In genomic region chr12:26877284-26877683, GRCm38 (mm10) we compare ENCODE assay signal across 15 mouse cellular contexts.
DNase-seq lines count a peak whose midpoint lies in the region; ATAC-seq and TF ChIP-seq lines count a peak whose summit lies in the region.
"Had no signal": no experiment of that assay in that cellular context is flagged by ENCODE, and none has a peak within 500 bp of the region (broad histone marks: within the 10 kb centered on the region; RNA-seq: fewer than 3 reads in every experiment).

No protein-coding gene starts in this region.

- no peak overlapping the region for H3K9ac ChIP-seq in midbrain, postnatal 0 days (replicated peaks; ENCODE audit: low read length, poor library complexity, severe bottlenecking)
- peak overlapping the region; percentile 40 for H3K9ac ChIP-seq in forebrain, embryonic 14.5 days (ENCODE audit: low read length)
- H3K9ac ChIP-seq in hindbrain, embryonic 16.5 days (ENCODE audit: low read depth, low read length) = 0 out of 2 replicates have a peak overlapping the region, but pooled peaks have one; percentile 6
- H3K9ac ChIP-seq in neural tube, embryonic 14.5 days (replicated peaks; ENCODE audit: low read depth, low read length) = no peak overlapping the region
- H3K9ac ChIP-seq: liver, embryonic 13.5 days had no signal

- no peaks in the 10 kb centered on the region for H3K27me3 ChIP-seq in midbrain, embryonic 10.5 days (ENCODE audit: low read depth, poor library complexity, severe bottlenecking)
- no peaks in the 10 kb centered on the region for H3K27me3 ChIP-seq in midbrain, postnatal 0 days (ENCODE audit: insufficient read depth, low read length)
- H3K27me3 ChIP-seq in forebrain, embryonic 14.5 days (replicated peaks; ENCODE audit: control insufficient read depth, insufficient read depth, low read length) = no peaks in the 10 kb centered on the region
- H3K27me3 ChIP-seq in hindbrain, embryonic 16.5 days (replicated peaks; ENCODE audit: control insufficient read depth, insufficient read depth, low read length) = no peaks in the 10 kb centered on the region
- no peaks in the 10 kb centered on the region for H3K27me3 ChIP-seq in neural tube, embryonic 14.5 days (ENCODE audit: control insufficient read depth, insufficient read depth, low read length)
- H3K27me3 ChIP-seq: liver, embryonic 13.5 days had no signal

- no peak overlapping the region for H3K4me2 ChIP-seq in midbrain, postnatal 0 days (ENCODE audit: low read depth, low read length, poor library complexity, severe bottlenecking)
- no peak overlapping the region; the same call in 1 of the 2 replicates for H3K4me2 ChIP-seq in forebrain, embryonic 14.5 days (ENCODE audit: low read length)
- no peak overlapping the region for H3K4me2 ChIP-seq in hindbrain, embryonic 16.5 days (ENCODE audit: low read length)
- no peak overlapping the region for H3K4me2 ChIP-seq in neural tube, embryonic 14.5 days (ENCODE audit: low read depth, low read length)
- H3K4me2 ChIP-seq: liver, embryonic 13.5 days had no signal

- H3K9me3 ChIP-seq in midbrain, embryonic 10.5 days (replicated peaks) = no peaks in the 10 kb centered on the region
- H3K9me3 ChIP-seq in midbrain, postnatal 0 days (ENCODE audit: low read length) = no peaks in the 10 kb centered on the region
- H3K9me3 ChIP-seq in forebrain, embryonic 14.5 days (replicated peaks; ENCODE audit: control insufficient read depth, low read length) = no peaks in the 10 kb centered on the region
- no peaks in the 10 kb centered on the region for H3K9me3 ChIP-seq in hindbrain, embryonic 16.5 days (ENCODE audit: control insufficient read depth, low read length)
- no peaks in the 10 kb centered on the region for H3K9me3 ChIP-seq in neural tube, embryonic 14.5 days (ENCODE audit: control insufficient read depth, low read length)
- H3K9me3 ChIP-seq: liver, embryonic 13.5 days had no signal

- no peak for ATAC-seq in midbrain, postnatal 0 days (ENCODE audit: low FRiP score)
- peak; percentile 37 for ATAC-seq in forebrain, embryonic 14.5 days
- no peak for ATAC-seq in hindbrain, embryonic 16.5 days
- no peak for ATAC-seq in neural tube, embryonic 14.5 days (ENCODE audit: low read depth)
- no peak for ATAC-seq in cerebellum, adult (ENCODE audit: insufficient number of reproducible peaks, low FRiP score, low TSS enrichment)

- 82% methylated on average over 3 of the region's 3 CpGs for WGBS in midbrain, embryonic 10.5 days
- 61% methylated on average over 3 of the region's 3 CpGs for WGBS in midbrain, postnatal 0 days
- WGBS in forebrain, embryonic 14.5 days = 16% methylated on average over 3 of the region's 3 CpGs
- WGBS in hindbrain, embryonic 16.5 days = 53% methylated on average over 3 of the region's 3 CpGs
- WGBS in neural tube, embryonic 14.5 days = 43% methylated on average over 3 of the region's 3 CpGs

- H3K4me1 ChIP-seq in midbrain, embryonic 10.5 days = peaks cover 21% of the 10 kb centered on the region
- 0 out of 2 replicates have a peak, but pooled peaks cover 5% of the 10 kb centered on the region for H3K4me1 ChIP-seq in midbrain, postnatal 0 days (ENCODE audit: insufficient read depth, low read length)
- H3K4me1 ChIP-seq in forebrain, embryonic 14.5 days (ENCODE audit: control insufficient read depth, insufficient read depth, low read length) = peaks cover 20% of the 10 kb centered on the region
- H3K4me1 ChIP-seq in hindbrain, embryonic 16.5 days (ENCODE audit: control insufficient read depth, insufficient read depth, low read depth, low read length) = peaks cover 5% of the 10 kb centered on the region
- H3K4me1 ChIP-seq in neural tube, embryonic 14.5 days (ENCODE audit: control insufficient read depth, insufficient read depth, low read length) = peaks cover 10% of the 10 kb centered on the region
- H3K4me1 ChIP-seq: liver, embryonic 13.5 days had no signal

- H3K27ac ChIP-seq in midbrain, embryonic 10.5 days (replicated peaks) = 0 out of 2 replicates have a peak overlapping the region, but pooled peaks have one; percentile 47
- H3K27ac ChIP-seq in midbrain, postnatal 0 days (ENCODE audit: low read depth, low read length) = no peak overlapping the region
- peak overlapping the region; percentile 95 for H3K27ac ChIP-seq in forebrain, embryonic 14.5 days (ENCODE audit: low read depth, low read length)
- H3K27ac ChIP-seq in hindbrain, embryonic 16.5 days (ENCODE audit: low read depth, low read length) = peak overlapping the region; percentile 55; the same call in 1 of the 2 replicates
- peak overlapping the region; percentile 49; the same call in 1 of the 2 replicates for H3K27ac ChIP-seq in neural tube, embryonic 14.5 days (ENCODE audit: low read depth, low read length)
- H3K27ac ChIP-seq: liver, embryonic 13.5 days had no signal

- TF ChIP-seq CTCF in midbrain, postnatal 0 days (IDR thresholded peaks at IDR 0.05) = no peak

- no peak for DNase-seq in midbrain, embryonic 10.5 days (ENCODE audit: low spot score)
- DNase-seq in midbrain, postnatal 0 days (ENCODE audit: low spot score) = no peak
- DNase-seq in forebrain, embryonic 14.5 days (ENCODE audit: low spot score) = no peak
- no peak for DNase-seq in cerebellum, adult 8-10 months
- DNase-seq: adrenal gland, postnatal 36 days; cerebellum, adult 9-11 months; gastrocnemius, postnatal 10 days; heart, adult 18-20 months; kidney, adult 18-20 months; liver, embryonic 13.5 days; right cerebral cortex, postnatal 25 days had no signal

- H3K36me3 ChIP-seq in midbrain, embryonic 10.5 days = no peaks in the 10 kb centered on the region
- no peaks in the 10 kb centered on the region for H3K36me3 ChIP-seq in midbrain, postnatal 0 days (ENCODE audit: insufficient read depth, low read length)
- no peaks in the 10 kb centered on the region for H3K36me3 ChIP-seq in forebrain, embryonic 14.5 days (ENCODE audit: control insufficient read depth, insufficient read depth, low read length)
- H3K36me3 ChIP-seq in hindbrain, embryonic 16.5 days (ENCODE audit: control insufficient read depth, insufficient read depth, low read length) = no peaks in the 10 kb centered on the region
- H3K36me3 ChIP-seq in neural tube, embryonic 14.5 days (ENCODE audit: control insufficient read depth, insufficient read depth, low read length) = no peaks in the 10 kb centered on the region
- H3K36me3 ChIP-seq: liver, embryonic 13.5 days had no signal

- no peak overlapping the region for H3K4me3 ChIP-seq in midbrain, embryonic 10.5 days
- no peak overlapping the region for H3K4me3 ChIP-seq in midbrain, postnatal 0 days (ENCODE audit: low read depth, low read length)
- no peak overlapping the region for H3K4me3 ChIP-seq in forebrain, embryonic 14.5 days (ENCODE audit: low read depth, low read length)
- H3K4me3 ChIP-seq in hindbrain, embryonic 16.5 days (ENCODE audit: low read length) = no peak overlapping the region
- no peak overlapping the region for H3K4me3 ChIP-seq in neural tube, embryonic 14.5 days (ENCODE audit: low read depth, low read length)
- H3K4me3 ChIP-seq: liver, embryonic 13.5 days; myocyte had no signal

Comparison
In these comparisons a context has a peak if more than half of its experiments do, and no peak if none do; other contexts are left out.
1. H3K9ac ChIP-seq: peak in forebrain, embryonic 14.5 days (single experiment) and hindbrain, embryonic 16.5 days (single experiment); none in midbrain, postnatal 0 days (single experiment) and neural tube, embryonic 14.5 days (single experiment).